In the genomic region with DNA sequence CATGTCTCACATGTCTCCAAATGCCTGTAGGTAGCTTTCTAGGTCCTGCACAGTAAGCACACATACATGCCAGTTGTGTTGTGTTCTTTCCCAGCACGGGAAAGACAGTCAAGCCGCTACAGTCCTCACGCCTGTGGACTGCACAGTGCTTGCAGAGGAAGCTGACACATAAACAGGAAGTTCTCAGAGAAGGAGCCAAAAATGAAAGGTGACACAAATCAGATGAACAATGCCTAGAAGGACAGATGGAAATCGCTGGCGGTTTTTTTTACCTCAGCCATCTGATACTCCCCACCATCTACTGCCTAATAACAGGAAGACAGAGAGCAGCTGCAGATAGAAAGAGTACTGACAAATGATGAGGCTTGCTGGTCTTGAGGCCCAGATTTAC, we compare ENCODE assay signal across 8 mouse cellular contexts. TPM values are rescaled to one million over a fixed set of nuclear protein-coding genes. Genes with fewer than 3 reads are reported as not detected.
DNase-seq lines count a peak whose midpoint lies in the region; ATAC-seq and TF ChIP-seq lines count a peak whose summit lies in the region.

TSS of gene Cnot6l (minus strand) at position 151 of the 391 bp plus-strand sequence.

- peak within 1 kb of the TSS; percentile 83 for H3K9ac ChIP-seq in liver, adult 2 months (ENCODE audit: low read depth, low read length)
- H3K9ac ChIP-seq in midbrain, postnatal 0 days (replicated peaks; ENCODE audit: low read length, poor library complexity, severe bottlenecking) = peak within 1 kb of the TSS; percentile 99

- H3K9me3 ChIP-seq in erythroblast, embryonic 14.5 days (ENCODE audit: control insufficient read depth, low read length) = peaks cover 4% of the 10 kb centered on the region
- H3K9me3 ChIP-seq in midbrain, postnatal 0 days (ENCODE audit: low read length) = no peaks in the 10 kb centered on the region

- DNase-seq in embryo, embryonic 10.5 days (ENCODE audit: low spot score) = peak; percentile 42
- peak; percentile 74 to 86 for DNase-seq in heart, adult 9 months (ENCODE audit: low spot score in 2 of 2)
- DNase-seq in kidney, adult 8-10 months = peak; percentile 37 to 64
- DNase-seq in liver, adult 2 months (ENCODE audit: extremely low read depth, low read depth, low spot score) = peak; percentile 47
- peak; percentile 27 for DNase-seq in midbrain, postnatal 0 days (ENCODE audit: low spot score)
- peak; percentile 71 for DNase-seq in thymus, postnatal 14 days

- H3K27me3 ChIP-seq in erythroblast, embryonic 14.5 days (ENCODE audit: control insufficient read depth) = no peaks in the 10 kb centered on the region
- no peaks in the 10 kb centered on the region for H3K27me3 ChIP-seq in liver, adult 2 months (ENCODE audit: control insufficient read depth, insufficient read depth, low read length)
- H3K27me3 ChIP-seq in midbrain, postnatal 0 days (ENCODE audit: insufficient read depth, low read length) = no peaks in the 10 kb centered on the region

- H3K4me2 ChIP-seq in midbrain, postnatal 0 days (ENCODE audit: low read depth, low read length, poor library complexity, severe bottlenecking) = peak within 1 kb of the TSS; percentile 77

- WGBS in liver, adult 2 months = 35% methylated on average over 5 of the region's 5 CpGs
- WGBS in midbrain, postnatal 0 days = 44% methylated on average over 5 of the region's 5 CpGs

- TF ChIP-seq CTCF in liver, adult 2 months (IDR thresholded peaks at IDR 0.05; ENCODE audit: low read depth, low read length) = no peak
- TF ChIP-seq CTCF in midbrain, postnatal 0 days (IDR thresholded peaks at IDR 0.05) = no peak

- no peak for ATAC-seq in erythroblast, adult 5-6 weeks (replicated peaks; ENCODE audit: low FRiP score, poor library complexity, severe bottlenecking)
- ATAC-seq in midbrain, postnatal 0 days (ENCODE audit: low FRiP score) = no peak

- peaks cover 33% of the 10 kb centered on the region for H3K4me1 ChIP-seq in erythroblast, embryonic 14.5 days (ENCODE audit: control insufficient read depth)
- H3K4me1 ChIP-seq in liver, adult 2 months (ENCODE audit: control insufficient read depth, insufficient read depth, low read length) = peaks cover 5% of the 10 kb centered on the region; the same call in 1 of the 2 replicates
- peaks cover 4% of the 10 kb centered on the region; the same call in 1 of the 2 replicates for H3K4me1 ChIP-seq in midbrain, postnatal 0 days (ENCODE audit: insufficient read depth, low read length)

- peak within 1 kb of the TSS; percentile 95 for H3K4me3 ChIP-seq in erythroblast, embryonic 14.5 days (replicated peaks)
- peak within 1 kb of the TSS; percentile 84 for H3K4me3 ChIP-seq in liver, adult 2 months (ENCODE audit: insufficient read depth, low read depth, low read length)
- H3K4me3 ChIP-seq in midbrain, postnatal 0 days (ENCODE audit: low read depth, low read length) = peak within 1 kb of the TSS; percentile 98

- H3K36me3 ChIP-seq in erythroblast, embryonic 14.5 days (ENCODE audit: control insufficient read depth) = no peaks in the 10 kb centered on the region
- H3K36me3 ChIP-seq in liver, adult 2 months (ENCODE audit: control insufficient read depth, insufficient read depth, low read length) = no peaks in the 10 kb centered on the region
- no peaks in the 10 kb centered on the region for H3K36me3 ChIP-seq in midbrain, postnatal 0 days (ENCODE audit: insufficient read depth, low read length)

- no peak for TF ChIP-seq POLR2A in liver, adult 2 months (IDR thresholded peaks at IDR 0.05; ENCODE audit: extremely low read depth, insufficient read depth, low read length)

- H3K79me2 ChIP-seq in liver, adult 2 months (ENCODE audit: control insufficient read depth, insufficient read depth, low read length) = peaks cover 8% of the 10 kb centered on the region; the same call in 1 of the 2 replicates

- H3K27ac ChIP-seq in liver, adult 2 months (replicated peaks; ENCODE audit: insufficient read depth, low read depth, low read length) = peak within 1 kb of the TSS; percentile 96
- H3K27ac ChIP-seq in midbrain, postnatal 0 days (ENCODE audit: low read depth, low read length) = peak within 1 kb of the TSS; percentile 96

RNA-seq across cellular contexts. Expression of gene Cnot6l, which starts in this region (rescaled TPM):
- polyA plus RNA-seq in erythroblast, embryonic 14.5 days (2012) = 0.01 and 0.02 TPM in 2 replicates
- total RNA-seq in erythroblast, adult 5-6 weeks (2015; ENCODE audit: low replicate concordance) = 14.0 and 20.9 TPM in 2 replicates
- 4.7 and 7.8 TPM in 2 replicates for total RNA-seq in erythroblast, adult 5-6 weeks (2017; ENCODE audit: low replicate concordance)
- 22.9 and 24.7 TPM in 2 replicates for total RNA-seq in liver, adult 2 months (2014; rRNA removed)
- polyA plus RNA-seq in liver, adult 2 months (2012; rRNA removed) = 3.5 and 3.7 TPM in 2 replicates
- 18.2 and 33.2 TPM in 2 replicates for total RNA-seq in midbrain, postnatal 0 days (2014; rRNA removed)
- polyA plus RNA-seq in midbrain, postnatal 0 days (2015; fragmentation: Nextera tagmentation; extraction: Ambion mirVana) = 17.4 and 19.2 TPM in 2 replicates

Comparison
In these comparisons a context has a peak if more than half of its experiments do, and no peak if none do; other contexts are left out.
1. DNase-seq: peak in every context shown above with its lines; median percentile 80 in heart, adult 9 months; 71 in thymus, postnatal 14 days; 50 in kidney, adult 8-10 months; 47 in liver, adult 2 months; 42 in embryo, embryonic 10.5 days; 27 in midbrain, postnatal 0 days.